Mouse (Mus musculus) small intestine, adult 2 months (tissue): Measurements from ENCODE around the gene Asgr2. TPM values are rescaled to one million over a fixed set of nuclear protein-coding genes. Genes with fewer than 3 reads are reported as not detected.
"Not testable (repeated sequence)": the region's sequence is repeated elsewhere in the genome, so short reads cannot be mapped to it uniquely, and the experiment has no call there.

ENCODE experiments used
- H3K27ac ChIP-seq: fragments of 200-500 bp; 2 replicates; pipeline ENCODE4 v1.5.1; 2012; ENCODE audit warnings: low read depth, low read length, control low read depth, inconsistent platforms; ENCODE audit not compliant: insufficient read depth
- H3K27me3 ChIP-seq: fragments of 200-500 bp; 2 replicates; pipeline ENCODE4 v1.6.1; 2012; ENCODE audit warnings: mild to moderate bottlenecking, moderate library complexity, low read length, inconsistent platforms; ENCODE audit not compliant: control insufficient read depth, insufficient read depth
- H3K36me3 ChIP-seq: fragments of 200-500 bp; 2 replicates; pipeline ENCODE4 v1.6.1; 2012; ENCODE audit warnings: mild to moderate bottlenecking, low read length, control low read depth, inconsistent platforms; ENCODE audit not compliant: control insufficient read depth, insufficient read depth
- H3K4me1 ChIP-seq: fragments of 200-500 bp; 2 replicates; pipeline ENCODE4 v1.6.1; 2012; ENCODE audit warnings: low read length, inconsistent platforms, mixed read lengths; ENCODE audit not compliant: control insufficient read depth, insufficient read depth, insufficient read length
- H3K4me3 ChIP-seq: fragments of 200-500 bp; 2 replicates; pipeline ENCODE4 v1.5.1; 2012; ENCODE audit warnings: low read depth, mild to moderate bottlenecking, control low read depth, inconsistent platforms, low read length, moderate library complexity
- CTCF ChIP-seq: fragments of 200-500 bp; IDR thresholded peaks from 2 replicates; pipeline ENCODE4 v1.5.1; 2012; ENCODE audit warnings: low read depth, mild to moderate bottlenecking, control low read depth, inconsistent platforms, low read length, moderate library complexity, mixed read lengths; ENCODE audit not compliant: insufficient replicate concordance, insufficient read length; ENCODE audit errors: extremely low read depth
- POLR2A ChIP-seq: fragments of 200-500 bp; IDR thresholded peaks from 2 replicates; pipeline ENCODE4 v1.6.1; 2012; ENCODE audit warnings: low read depth, mild to moderate bottlenecking, control low read depth, inconsistent platforms, low read length, moderate library complexity
- WGBS: fragments of 180-500 bp; shearing (Covaris S2); methylation state at CpG from one replicate; pipeline ENCODE4 v1.1.7; 2018; 5-methylcytosine and 5-hydroxymethylcytosine counted together
- polyA plus RNA-seq: library from polyadenylated mRNA; depleted of rRNA; stranded (reverse); fragments of >200 nt; gene quantifications from 2 replicates; pipeline ENCODE4 v1.2.3, GENCODE M21; 2012; rRNA removed

Asgr2 gene
- polyA plus RNA-seq, 1 experiment = 0.16 TPM

DNA sequence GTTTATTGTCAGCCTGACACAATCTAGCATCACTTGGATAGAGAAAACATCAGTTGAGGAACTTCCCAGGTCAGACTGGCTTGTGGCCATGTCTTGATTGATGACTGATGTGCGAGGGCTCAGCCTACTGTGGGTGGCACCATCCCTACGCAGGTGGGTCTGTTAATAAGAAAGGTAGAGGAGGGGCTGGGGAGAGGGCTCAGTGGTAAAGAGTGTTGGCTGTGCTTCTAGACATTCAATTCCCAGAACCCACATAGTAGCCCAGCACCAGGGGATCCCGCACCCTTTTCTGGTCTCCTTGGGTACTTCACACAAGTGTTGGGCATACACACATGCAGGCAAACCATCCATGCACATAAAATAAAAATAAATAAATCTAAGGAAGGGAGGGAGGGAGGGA is 23.5 kb downstream of the Asgr2 start:
- no peak overlapping the region for H3K27ac ChIP-seq
- H3K36me3 ChIP-seq = no peaks in the 10 kb centered on the region
- peaks cover 6% of the 10 kb centered on the region for H3K4me1 ChIP-seq
- no peak for TF ChIP-seq POLR2A
- no peak for TF ChIP-seq CTCF
- H3K4me3 ChIP-seq = no peak overlapping the region
- H3K27me3 ChIP-seq = no peaks in the 10 kb centered on the region
- WGBS = 95% methylated on average over 3 of the region's 3 CpGs

DNA sequence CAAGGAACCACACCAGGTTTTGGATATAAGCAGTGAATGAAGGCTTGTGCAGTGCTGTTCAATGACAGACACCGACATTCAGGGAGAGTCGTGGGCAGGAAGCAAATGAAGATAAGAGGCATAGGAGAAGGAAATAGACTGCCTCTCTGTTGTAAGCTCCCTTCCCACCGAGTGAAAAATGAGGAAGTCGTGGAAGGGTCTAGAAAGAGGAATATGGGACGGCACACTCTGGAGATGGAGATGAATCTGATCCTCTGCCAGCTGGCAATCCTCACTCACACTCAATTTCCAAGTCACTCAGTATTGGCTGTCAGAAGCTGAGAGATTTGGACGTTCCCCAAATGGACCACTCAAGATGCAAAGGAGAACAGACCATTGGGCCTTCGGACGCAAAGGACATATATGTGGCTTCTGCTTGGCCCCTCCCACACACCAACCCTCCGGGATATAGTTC is 37.5 kb downstream of the Asgr2 start, which contains the start of gene Mgl2:
TSS of gene Mgl2 (plus strand) at position 404 of the 454 bp plus-strand sequence.
- TF ChIP-seq POLR2A = no peak
- no peak for TF ChIP-seq CTCF
- Histone ChIP-seq H3K4me3 (no peak within 1 kb of the TSS), H3K4me1 (no peaks in the 10 kb centered on the region), H3K27ac (no peak within 1 kb of the TSS), H3K27me3 (no peaks in the 10 kb centered on the region), H3K36me3 (no peaks in the 10 kb centered on the region)
- WGBS = 50% methylated on average over 9 of the region's 9 CpGs

DNA sequence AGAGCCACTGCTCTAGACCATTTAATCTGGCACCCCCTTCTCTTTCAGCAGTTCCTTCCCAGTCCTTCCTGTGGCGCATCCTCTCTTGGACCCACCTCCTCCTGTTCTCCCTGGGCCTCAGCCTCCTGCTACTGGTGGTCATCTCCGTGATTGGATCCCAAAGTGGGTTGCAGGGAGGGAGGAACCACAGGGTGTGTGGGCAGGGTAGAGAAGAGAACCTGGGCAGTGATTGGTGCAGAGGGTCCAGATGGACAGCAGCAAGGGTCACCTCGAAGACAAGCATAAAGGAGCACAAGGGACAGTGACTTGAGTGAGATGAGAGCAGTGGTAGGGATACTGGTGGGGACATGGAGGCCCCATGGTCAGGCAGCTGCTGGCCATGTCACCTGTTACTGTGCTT is 42.6 kb downstream of the Asgr2 start:
- H3K36me3 ChIP-seq, H3K27ac ChIP-seq, H3K27me3 ChIP-seq, H3K4me1 ChIP-seq, H3K4me3 ChIP-seq: not testable (repeated sequence)
- 71% methylated on average over 3 of the region's 3 CpGs for WGBS

DNA sequence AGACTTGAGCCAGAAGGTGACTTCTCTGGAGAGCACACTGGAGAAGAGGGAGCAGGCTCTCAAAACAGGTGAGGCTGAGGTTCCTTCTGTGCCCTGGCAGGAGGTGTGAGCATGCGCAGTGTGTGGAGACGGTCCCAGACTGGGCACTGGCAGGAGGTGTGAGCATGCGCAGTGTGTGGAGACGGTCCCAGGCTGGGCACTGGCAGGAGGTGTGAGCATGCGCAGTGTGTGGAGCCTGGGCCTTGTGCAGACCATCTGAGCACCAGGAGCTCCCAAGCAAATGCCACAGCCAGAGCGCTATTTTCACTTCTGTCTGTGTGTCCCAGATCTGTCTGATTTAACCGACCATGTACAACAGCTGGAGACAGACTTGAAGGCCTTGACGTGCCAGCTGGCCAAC is 43.5 kb downstream of the Asgr2 start:
- H3K36me3 ChIP-seq, H3K4me1 ChIP-seq, H3K27me3 ChIP-seq, H3K4me3 ChIP-seq, H3K27ac ChIP-seq: not testable (repeated sequence)
- WGBS = 87% methylated on average over 8 of the region's 8 CpGs

- Histone ChIP-seq H3K4me1 (no peaks in the 10 kb centered on the region), H3K36me3 (no peaks in the 10 kb centered on the region), H3K27ac (no peak overlapping the region), H3K27me3 (no peaks in the 10 kb centered on the region), H3K4me3 (no peak overlapping the region)
- TF ChIP-seq POLR2A (no peak), CTCF (no peak)
- 87% methylated on average over 10 of the region's 10 CpGs for WGBS
These were observed 46.7 kb downstream of the Asgr2 start for GRCm38 (mm10) chr11:70139171-70139570.

DNA sequence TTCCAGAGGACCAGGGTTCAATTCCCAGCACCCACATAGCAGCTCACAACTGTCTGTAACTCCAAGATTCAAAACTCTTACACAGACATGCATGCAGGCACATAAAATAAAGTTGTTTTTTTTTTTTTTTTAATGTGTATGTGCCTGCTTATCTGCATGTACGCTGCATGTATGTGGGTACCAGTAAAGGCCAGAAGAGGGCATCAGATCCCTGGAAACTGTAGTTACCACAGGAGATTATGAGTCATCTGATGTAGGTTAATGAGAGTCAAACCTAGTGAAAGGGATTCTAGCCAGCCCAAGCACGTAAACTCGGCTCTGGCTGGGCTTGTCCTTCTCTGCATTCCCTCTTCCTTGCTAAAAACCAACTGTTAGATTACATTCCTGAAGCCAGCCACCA is 58.6 kb downstream of the Asgr2 start:
- H3K27me3 ChIP-seq = no peaks in the 10 kb centered on the region
- no peaks in the 10 kb centered on the region for H3K36me3 ChIP-seq
- TF ChIP-seq POLR2A (no peak), CTCF (no peak)
- H3K27ac ChIP-seq = no peak overlapping the region
- WGBS = 67% methylated on average over 3 of the region's 3 CpGs
- no peaks in the 10 kb centered on the region for H3K4me1 ChIP-seq
- no peak overlapping the region for H3K4me3 ChIP-seq

Other genes with a start within 250 kb of the Asgr2 start
- gene Plscr3, start 246.3 kb upstream of the Asgr2 start, polyA plus RNA-seq = 14.6 and 29.3 TPM in 2 replicates
- 21.1 and 46.3 TPM in 2 replicates for gene Tnk1, start 233.9 kb upstream of the Asgr2 start, polyA plus RNA-seq
- gene Tmem95, start 214.6 kb upstream of the Asgr2 start, polyA plus RNA-seq = not detected in 2 replicates
- 1.6 and 2.8 TPM in 2 replicates for gene Kctd11, start 211.2 kb upstream of the Asgr2 start, polyA plus RNA-seq
- gene Acap1, start 197.1 kb upstream of the Asgr2 start, polyA plus RNA-seq = 7.3 and 11.6 TPM in 2 replicates
- gene 2810408A11Rik, start 191.7 kb upstream of the Asgr2 start, polyA plus RNA-seq = 1.8 and 2.6 TPM in 2 replicates
- gene Neurl4, start 191.6 kb upstream of the Asgr2 start, polyA plus RNA-seq = 17.3 and 23.9 TPM in 2 replicates
- gene Gps2, start 178.8 kb upstream of the Asgr2 start, polyA plus RNA-seq = 57.4 and 104 TPM in 2 replicates
- 136 and 230 TPM in 2 replicates for gene Eif5a, start 170.7 kb upstream of the Asgr2 start, polyA plus RNA-seq
- gene Ybx2, start 156.8 kb upstream of the Asgr2 start, polyA plus RNA-seq = 10.6 and 11.4 TPM in 2 replicates
- 11.2 and 12.9 TPM in 2 replicates for gene Slc2a4, start 144.5 kb upstream of the Asgr2 start, polyA plus RNA-seq
- 521 and 1,844 TPM in 2 replicates for gene Cldn7, start 127.9 kb upstream of the Asgr2 start, polyA plus RNA-seq
- 59.7 and 116 TPM in 2 replicates for gene Ctdnep1, start 111.5 kb upstream of the Asgr2 start, polyA plus RNA-seq
- gene Elp5, start 110.1 kb upstream of the Asgr2 start, polyA plus RNA-seq = 24.4 and 37.8 TPM in 2 replicates
- gene Gabarap, start 101.5 kb upstream of the Asgr2 start, polyA plus RNA-seq = 211 and 564 TPM in 2 replicates
- gene Phf23, start 96.9 kb upstream of the Asgr2 start, polyA plus RNA-seq = 5.7 and 12.4 TPM in 2 replicates
- gene Dvl2, start 92.0 kb upstream of the Asgr2 start, polyA plus RNA-seq = 5.2 and 7.4 TPM in 2 replicates
- 65.6 and 109 TPM in 2 replicates for gene Acadvl, start 77.2 kb upstream of the Asgr2 start, polyA plus RNA-seq
- gene Dlg4, start 75.7 kb upstream of the Asgr2 start, polyA plus RNA-seq = 5.3 and 5.5 TPM in 2 replicates
- not detected in 2 replicates for gene Asgr1, start 38.6 kb upstream of the Asgr2 start, polyA plus RNA-seq
- 0.93 and 1.6 TPM in 2 replicates for gene Mgl2, start 37.7 kb downstream of the Asgr2 start, polyA plus RNA-seq
- 0.24 and 1.0 TPM in 2 replicates for gene Clec10a, start 63.6 kb downstream of the Asgr2 start, polyA plus RNA-seq
- gene Slc16a11, start 120.1 kb downstream of the Asgr2 start, polyA plus RNA-seq = 6.6 and 12.7 TPM in 2 replicates
- gene Slc16a13, start 128.4 kb downstream of the Asgr2 start, polyA plus RNA-seq = 3.2 and 4.7 TPM in 2 replicates
- gene Bcl6b, start 137.2 kb downstream of the Asgr2 start, polyA plus RNA-seq = 0.98 and 2.2 TPM in 2 replicates
- 25.2 and 45.3 TPM in 2 replicates for gene 0610010K14Rik, start 145.3 kb downstream of the Asgr2 start, polyA plus RNA-seq
- 2.6 and 4.4 TPM in 2 replicates for gene Gm21988, start 147.2 kb downstream of the Asgr2 start, polyA plus RNA-seq
- 86.6 and 182 TPM in 2 replicates for gene Rnasek, start 147.2 kb downstream of the Asgr2 start, polyA plus RNA-seq
- gene Alox12, start 162.7 kb downstream of the Asgr2 start, polyA plus RNA-seq = 0.62 and 1.6 TPM in 2 replicates
- gene Alox12e, start 230.0 kb downstream of the Asgr2 start, polyA plus RNA-seq = 0.24 and 0.51 TPM in 2 replicates